ENCODE assay signal across 8 mouse cellular contexts in the genomic region with DNA sequence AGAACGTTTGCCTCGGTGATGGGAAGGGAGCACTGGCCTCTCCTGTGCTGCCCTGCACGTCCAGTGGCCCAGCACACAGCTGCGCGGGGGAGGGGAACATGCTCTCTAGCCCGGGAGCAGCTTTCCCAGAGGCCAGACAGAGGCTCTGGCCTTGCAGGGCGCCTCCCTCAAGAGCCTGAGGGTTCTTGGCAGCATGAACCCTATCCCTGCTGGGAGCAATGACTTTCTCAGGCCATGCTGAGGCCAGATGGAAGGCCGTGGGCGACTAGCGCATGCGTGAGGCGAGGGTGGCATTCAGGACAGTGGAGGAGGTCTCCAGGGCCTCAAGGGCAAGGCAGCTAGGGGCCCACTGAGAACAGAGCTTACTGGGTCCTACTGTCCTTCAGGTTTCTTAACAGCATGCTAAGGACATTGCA.
DNase-seq lines count a peak whose midpoint lies in the region; ATAC-seq lines count a peak whose summit lies in the region.

No protein-coding gene starts in this region.

- no peaks in the 10 kb centered on the region for H3K36me3 ChIP-seq in heart, embryonic 12.5 days
- H3K36me3 ChIP-seq in liver, embryonic 16.5 days (ENCODE audit: control insufficient read depth, insufficient read depth) = no peaks in the 10 kb centered on the region
- no peaks in the 10 kb centered on the region for H3K36me3 ChIP-seq in neural tube, embryonic 14.5 days (ENCODE audit: control insufficient read depth, insufficient read depth, low read length)

- H3K9ac ChIP-seq in heart, embryonic 12.5 days = peak overlapping the region; percentile 55
- no peak overlapping the region for H3K9ac ChIP-seq in liver, embryonic 16.5 days (ENCODE audit: low read depth, low read length)
- no peak overlapping the region for H3K9ac ChIP-seq in neural tube, embryonic 14.5 days (replicated peaks; ENCODE audit: low read depth, low read length)

- H3K27me3 ChIP-seq in heart, embryonic 12.5 days (replicated peaks) = no peaks in the 10 kb centered on the region
- no peaks in the 10 kb centered on the region for H3K27me3 ChIP-seq in liver, embryonic 16.5 days (ENCODE audit: control insufficient read depth, insufficient read depth, low read depth, low read length)
- no peaks in the 10 kb centered on the region for H3K27me3 ChIP-seq in neural tube, embryonic 14.5 days (ENCODE audit: control insufficient read depth, insufficient read depth, low read length)

- no peaks in the 10 kb centered on the region for H3K9me3 ChIP-seq in heart, embryonic 12.5 days (replicated peaks)
- no peaks in the 10 kb centered on the region for H3K9me3 ChIP-seq in liver, embryonic 16.5 days (replicated peaks; ENCODE audit: control insufficient read depth, low read length)
- H3K9me3 ChIP-seq in neural tube, embryonic 14.5 days (ENCODE audit: control insufficient read depth, low read length) = no peaks in the 10 kb centered on the region

- H3K4me2 ChIP-seq in heart, embryonic 12.5 days = peak overlapping the region; percentile 39
- H3K4me2 ChIP-seq in liver, embryonic 16.5 days (ENCODE audit: low read depth, low read length) = no peak overlapping the region
- H3K4me2 ChIP-seq in neural tube, embryonic 14.5 days (ENCODE audit: low read depth, low read length) = no peak overlapping the region

- H3K4me1 ChIP-seq in heart, embryonic 12.5 days (replicated peaks) = peaks cover 34% of the 10 kb centered on the region
- no peaks in the 10 kb centered on the region for H3K4me1 ChIP-seq in liver, embryonic 16.5 days (ENCODE audit: control insufficient read depth, low read depth, low read length)
- peaks cover 12% of the 10 kb centered on the region for H3K4me1 ChIP-seq in neural tube, embryonic 14.5 days (ENCODE audit: control insufficient read depth, insufficient read depth, low read length)

- 5% methylated on average over 12 of the region's 12 CpGs for WGBS in heart, embryonic 12.5 days
- 38% methylated on average over 12 of the region's 12 CpGs for WGBS in liver, embryonic 16.5 days (ENCODE audit: insufficient replicate concordance)
- 3% methylated on average over 12 of the region's 12 CpGs for WGBS in neural tube, embryonic 14.5 days

- DNase-seq in 3T3-L1 (ENCODE audit: low read depth, low spot score) = peak; percentile 96
- peak; percentile 43 to 63 for DNase-seq in adrenal gland, postnatal 4 days (ENCODE audit: low spot score in 2 of 2)
- peak; percentile 75 for DNase-seq in kidney, adult 9 months
- no peak for DNase-seq in thymus, postnatal 36 days

- H3K4me3 ChIP-seq in heart, embryonic 12.5 days = no peak overlapping the region
- no peak overlapping the region for H3K4me3 ChIP-seq in liver, embryonic 16.5 days (ENCODE audit: low read depth, low read length)
- H3K4me3 ChIP-seq in neural tube, embryonic 14.5 days (ENCODE audit: low read depth, low read length) = no peak overlapping the region

- peak overlapping the region; percentile 87 for H3K27ac ChIP-seq in heart, embryonic 12.5 days (ENCODE audit: poor library complexity, severe bottlenecking)
- H3K27ac ChIP-seq in liver, embryonic 16.5 days (ENCODE audit: low read length) = no peak overlapping the region
- H3K27ac ChIP-seq in neural tube, embryonic 14.5 days (ENCODE audit: low read depth, low read length) = no peak overlapping the region

- ATAC-seq in erythroid progenitor cell, adult 5-6 weeks (replicated peaks; ENCODE audit: low FRiP score, poor library complexity, severe bottlenecking) = 0 out of 2 replicates have a peak, but pooled peaks have one; percentile 46
- peak; percentile 82 for ATAC-seq in heart, embryonic 12.5 days (ENCODE audit: insufficient number of reproducible peaks, low FRiP score)
- 0 out of 2 replicates have a peak, but pooled peaks have one; percentile 24 for ATAC-seq in liver, embryonic 16.5 days (ENCODE audit: low read depth)
- ATAC-seq in neural tube, embryonic 14.5 days (ENCODE audit: low read depth) = peak; percentile 87

Comparison
In these comparisons a context has a peak if more than half of its experiments do, and no peak if none do; other contexts are left out.
1. DNase-seq: peak in 3T3-L1 (single experiment), adrenal gland, postnatal 4 days (2 of 2) and kidney, adult 9 months (single experiment); none in thymus, postnatal 36 days (0 of 2).
2. ATAC-seq: peak in every context shown above with its lines; median percentile 87 in neural tube, embryonic 14.5 days; 82 in heart, embryonic 12.5 days; 46 in erythroid progenitor cell, adult 5-6 weeks; 24 in liver, embryonic 16.5 days.